Mouse (Mus musculus) neural tube, embryonic 15.5 days (tissue): ENCODE data around the gene Rbms3. TPM values are rescaled to one million over a fixed set of nuclear protein-coding genes. Genes with fewer than 3 reads are reported as not detected.

ENCODE experiments used
- ATAC-seq: fragments of 200-750 bp; cut with Nextera tagmentation; 2 replicates; pipeline ENCODE4 v1.8.0; 2017; ENCODE audit warnings: mild to moderate bottlenecking, moderate TSS enrichment, moderate library complexity; ENCODE audit not compliant: low FRiP score
- H3K27ac ChIP-seq: fragments of 300-500 bp; sonication (generic); replicated peaks from 2 replicates; pipeline ENCODE4 v1.5.1; 2015; ENCODE audit warnings: mild to moderate bottlenecking, inconsistent platforms
- H3K27me3 ChIP-seq: fragments of 300-500 bp; sonication (generic); replicated peaks from 2 replicates; pipeline ENCODE4 v1.6.1; 2015; ENCODE audit warnings: inconsistent platforms
- H3K36me3 ChIP-seq: fragments of 300-500 bp; sonication (generic); 2 replicates; pipeline ENCODE4 v1.6.1; 2015; ENCODE audit warnings: inconsistent platforms
- H3K4me1 ChIP-seq: fragments of 300-500 bp; sonication (generic); 2 replicates; pipeline ENCODE4 v1.6.1; 2015; ENCODE audit warnings: inconsistent platforms
- H3K4me2 ChIP-seq: fragments of 300-500 bp; sonication (generic); 2 replicates; pipeline ENCODE4 v1.6.1; 2015; ENCODE audit warnings: inconsistent platforms, mild to moderate bottlenecking, moderate library complexity
- H3K4me3 ChIP-seq: fragments of 300-500 bp; sonication (generic); replicated peaks from 2 replicates; pipeline ENCODE4 v1.5.1; 2015; ENCODE audit warnings: mild to moderate bottlenecking, inconsistent platforms
- H3K9ac ChIP-seq: fragments of 300-500 bp; sonication (generic); replicated peaks from 2 replicates; pipeline ENCODE4 v1.6.1; 2015; ENCODE audit warnings: mild to moderate bottlenecking, inconsistent platforms
- H3K9me3 ChIP-seq: fragments of 300-500 bp; sonication (generic); replicated peaks from 2 replicates; pipeline ENCODE4 v1.6.1; 2016; ENCODE audit warnings: inconsistent platforms
- WGBS: fragments of 180-500 bp; shearing (Covaris S2); methylation state at CpG from one replicate; pipeline ENCODE4 v1.1.7; 2015; ENCODE audit warnings: mixed read lengths; 5-methylcytosine and 5-hydroxymethylcytosine counted together
- polyA plus RNA-seq: library from polyadenylated mRNA; unstranded; fragments of >200 nt; fragmentation: Nextera tagmentation; extraction: Ambion mirVana; gene quantifications from 2 replicates; pipeline ENCODE4 v1.2.1, GENCODE M21; 2015

The Rbms3 gene
- polyA plus RNA-seq, 1 experiment from 2014 or later, result 83.4 TPM

DNA sequence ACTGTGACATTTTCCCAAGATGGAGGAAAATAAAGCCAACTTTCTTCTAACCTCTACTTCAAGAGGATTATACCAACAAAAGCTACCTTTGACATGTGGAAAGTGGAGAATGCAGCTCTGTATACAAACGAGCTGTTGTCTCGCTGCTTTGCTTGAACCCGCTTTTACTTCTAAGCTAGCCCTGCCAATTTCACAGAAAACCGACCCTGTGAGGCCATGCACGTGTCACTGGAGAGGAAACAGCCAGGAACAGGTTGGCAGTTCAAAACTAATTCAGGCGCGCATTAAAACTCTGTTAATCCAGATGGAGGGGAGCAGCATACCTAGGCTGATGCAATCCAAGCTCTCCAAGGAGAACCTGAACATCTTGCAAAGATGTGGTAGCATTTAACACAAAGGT is 796.0 kb downstream of the Rbms3 start:
- Histone ChIP-seq H3K4me1 (peaks cover 9% of the 10 kb centered on the region), H3K27ac (no peak overlapping the region), H3K9ac (no peak overlapping the region), H3K9me3 (no peaks in the 10 kb centered on the region), H3K4me3 (no peak overlapping the region), H3K4me2 (no peak overlapping the region), H3K36me3 (no peaks in the 10 kb centered on the region), H3K27me3 (no peaks in the 10 kb centered on the region)
- WGBS, result 76% methylated on average over 7 of the region's 7 CpGs
- ATAC-seq, result no peak

DNA sequence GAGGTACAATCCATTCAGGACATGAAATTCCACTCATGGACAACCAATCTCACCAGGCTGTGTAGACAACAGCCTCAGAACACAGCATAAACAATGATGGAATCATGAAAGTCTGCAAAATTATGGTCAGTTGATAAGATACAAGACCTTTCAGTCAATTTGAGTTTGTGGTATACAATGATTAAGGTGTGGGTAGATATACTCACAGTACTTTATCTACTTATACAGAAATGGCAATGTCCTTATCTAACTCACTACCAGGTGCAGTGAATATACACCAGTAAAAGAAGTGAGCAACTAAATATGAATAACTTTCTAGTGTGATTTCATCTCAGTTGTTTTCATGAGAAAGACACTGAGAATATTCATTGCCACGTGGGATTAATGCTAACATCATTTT is 796.9 kb downstream of the Rbms3 start:
- H3K36me3 ChIP-seq, result no peaks in the 10 kb centered on the region
- no peaks in the 10 kb centered on the region for H3K9me3 ChIP-seq
- H3K9ac ChIP-seq, result no peak overlapping the region
- no peak overlapping the region for H3K4me2 ChIP-seq
- ATAC-seq, result no peak
- no peaks in the 10 kb centered on the region for H3K27me3 ChIP-seq
- no peak overlapping the region for H3K4me3 ChIP-seq
- no peak overlapping the region for H3K27ac ChIP-seq
- H3K4me1 ChIP-seq, result peaks cover 9% of the 10 kb centered on the region
- 63% methylated on average over 1 of the region's 1 CpGs for WGBS

DNA sequence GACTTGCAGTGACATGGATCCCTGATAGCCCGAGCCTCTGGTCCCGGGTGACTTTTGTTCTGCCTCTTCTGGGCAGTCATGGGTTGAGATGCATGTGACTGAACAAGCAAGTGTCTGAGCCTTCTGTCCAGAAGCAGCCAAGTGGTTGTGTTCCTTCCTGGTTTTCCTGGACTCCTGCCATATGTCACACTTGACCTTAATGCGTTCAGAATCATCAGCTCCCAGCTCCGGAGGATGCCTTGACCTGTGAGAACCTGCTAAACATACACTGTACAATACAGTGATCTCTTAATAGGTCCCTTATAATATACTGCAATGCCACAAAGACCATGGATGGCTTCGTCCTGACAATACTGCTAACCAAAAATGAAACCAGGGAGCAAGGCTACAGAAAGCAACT is 798.3 kb downstream of the Rbms3 start:
- Histone ChIP-seq H3K4me1 (peaks cover 8% of the 10 kb centered on the region), H3K27ac (no peak overlapping the region), H3K27me3 (no peaks in the 10 kb centered on the region), H3K4me2 (no peak overlapping the region), H3K9ac (no peak overlapping the region), H3K36me3 (no peaks in the 10 kb centered on the region), H3K4me3 (no peak overlapping the region), H3K9me3 (no peaks in the 10 kb centered on the region)
- WGBS, result 90% methylated on average over 5 of the region's 5 CpGs
- ATAC-seq, result no peak

DNA sequence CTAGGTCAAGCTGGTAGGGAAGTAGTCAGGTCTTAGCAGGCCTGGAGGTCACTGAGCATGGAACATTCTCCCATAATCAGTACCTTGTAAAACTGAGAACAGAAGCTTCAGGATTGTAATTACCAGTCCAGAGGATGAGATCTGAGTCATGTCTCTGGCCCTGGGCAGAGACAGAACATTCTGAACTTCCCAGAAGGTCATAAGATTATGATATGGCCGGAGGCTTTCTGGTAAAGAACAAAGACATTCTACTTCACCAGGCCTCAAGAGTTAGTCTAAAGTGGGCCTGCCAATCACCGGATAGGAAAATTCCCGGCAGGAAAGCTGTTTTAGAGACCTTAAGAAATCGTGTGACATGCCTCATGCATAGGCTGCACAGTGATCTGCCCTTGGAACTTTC is 799.8 kb downstream of the Rbms3 start:
- Histone ChIP-seq H3K4me2 (no peak overlapping the region), H3K4me3 (no peak overlapping the region), H3K4me1 (peaks cover 3% of the 10 kb centered on the region; the same call in 1 of the 2 replicates), H3K27me3 (no peaks in the 10 kb centered on the region), H3K9me3 (no peaks in the 10 kb centered on the region), H3K27ac (no peak overlapping the region), H3K9ac (no peak overlapping the region), H3K36me3 (no peaks in the 10 kb centered on the region)
- ATAC-seq, result no peak
- 88% methylated on average over 4 of the region's 4 CpGs for WGBS

DNA sequence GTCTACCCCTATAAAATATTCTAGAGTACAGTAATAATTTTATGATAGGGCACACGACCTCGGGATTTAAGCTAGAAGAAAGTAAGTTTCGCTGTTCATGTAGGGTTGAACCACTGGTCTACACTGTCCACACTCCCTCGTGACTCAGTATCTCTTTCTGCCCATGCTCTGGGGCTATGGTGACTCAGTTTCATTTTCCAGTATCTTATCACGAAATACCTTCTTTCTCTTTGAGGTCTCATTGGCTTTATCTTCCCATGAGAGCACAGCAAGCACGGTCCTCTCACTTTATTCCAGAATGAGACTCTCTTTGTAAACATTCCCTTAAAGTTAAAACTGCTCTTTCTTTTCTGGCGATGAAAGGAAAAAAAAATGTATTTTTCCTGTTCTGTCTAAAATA is 808.1 kb downstream of the Rbms3 start:
- no peaks in the 10 kb centered on the region for H3K27me3 ChIP-seq
- ATAC-seq, result no peak
- H3K36me3 ChIP-seq, result no peaks in the 10 kb centered on the region
- no peak overlapping the region for H3K4me2 ChIP-seq
- H3K9ac ChIP-seq, result no peak overlapping the region
- no peaks in the 10 kb centered on the region for H3K4me1 ChIP-seq
- no peaks in the 10 kb centered on the region for H3K9me3 ChIP-seq
- WGBS, result 94% methylated on average over 7 of the region's 7 CpGs
- no peak overlapping the region for H3K4me3 ChIP-seq
- H3K27ac ChIP-seq, result no peak overlapping the region

DNA sequence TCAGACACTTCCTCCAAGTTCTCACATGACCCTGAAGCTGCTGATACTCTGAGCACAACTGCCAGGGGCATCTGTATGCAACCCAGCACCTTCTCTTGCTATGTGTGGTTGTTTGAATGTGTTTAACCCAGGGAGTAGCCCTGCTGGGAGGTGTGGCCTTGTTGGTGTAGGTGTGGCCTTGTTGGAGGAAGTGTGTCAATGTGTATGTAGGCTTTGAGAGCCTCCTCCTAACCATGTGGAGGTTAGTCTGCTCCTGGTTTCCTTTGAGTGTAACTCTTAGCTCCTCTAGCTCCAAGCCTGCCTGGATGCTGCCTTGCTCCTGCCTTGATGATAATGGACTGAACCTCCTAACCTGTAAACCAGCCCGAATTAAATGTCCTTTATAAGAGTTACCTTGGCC is 812.5 kb downstream of the Rbms3 start:
- ATAC-seq, result no peak
- Histone ChIP-seq H3K27ac (no peak overlapping the region), H3K36me3 (no peaks in the 10 kb centered on the region), H3K9ac (no peak overlapping the region), H3K4me3 (no peak overlapping the region), H3K9me3 (no peaks in the 10 kb centered on the region), H3K4me1 (peaks cover 6% of the 10 kb centered on the region; the same call in 1 of the 2 replicates), H3K27me3 (no peaks in the 10 kb centered on the region), H3K4me2 (no peak overlapping the region)
- 91% methylated on average over 1 of the region's 1 CpGs for WGBS

DNA sequence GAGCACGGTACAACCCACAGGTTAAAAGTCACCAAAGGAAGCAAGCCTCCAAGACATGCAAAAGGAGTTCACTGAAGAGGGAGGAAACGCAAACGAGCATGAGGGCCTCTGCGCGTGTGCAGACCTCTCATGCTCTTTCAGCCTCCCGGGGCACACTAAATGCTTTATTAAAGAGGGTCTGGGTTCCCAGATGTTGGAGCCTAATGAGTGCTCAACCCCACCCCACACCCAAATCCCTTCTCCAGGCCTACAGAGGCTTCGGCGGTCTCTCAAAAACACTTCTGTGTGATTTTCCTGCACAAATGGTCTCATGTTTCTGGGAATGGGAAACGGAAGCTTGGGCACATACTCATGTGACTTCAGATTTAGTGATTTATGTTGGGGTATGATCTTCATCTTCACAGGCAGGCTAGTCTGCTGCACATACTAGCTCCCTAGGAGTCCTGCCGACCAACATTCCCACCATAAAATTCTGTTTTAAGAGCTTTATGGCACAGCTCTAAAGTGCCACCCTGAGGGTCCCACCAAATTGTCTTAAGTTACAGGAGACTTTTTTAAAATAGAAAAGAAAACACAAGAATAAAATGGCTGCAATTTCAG is 815.1 kb downstream of the Rbms3 start:
- Histone ChIP-seq H3K4me3 (no peak overlapping the region), H3K4me1 (peaks cover 6% of the 10 kb centered on the region; the same call in 1 of the 2 replicates), H3K4me2 (no peak overlapping the region), H3K9me3 (no peaks in the 10 kb centered on the region), H3K36me3 (no peaks in the 10 kb centered on the region), H3K27ac (no peak overlapping the region), H3K9ac (no peak overlapping the region), H3K27me3 (no peaks in the 10 kb centered on the region)
- WGBS, result 31% methylated on average over 10 of the region's 10 CpGs
- ATAC-seq, result no peak

DNA sequence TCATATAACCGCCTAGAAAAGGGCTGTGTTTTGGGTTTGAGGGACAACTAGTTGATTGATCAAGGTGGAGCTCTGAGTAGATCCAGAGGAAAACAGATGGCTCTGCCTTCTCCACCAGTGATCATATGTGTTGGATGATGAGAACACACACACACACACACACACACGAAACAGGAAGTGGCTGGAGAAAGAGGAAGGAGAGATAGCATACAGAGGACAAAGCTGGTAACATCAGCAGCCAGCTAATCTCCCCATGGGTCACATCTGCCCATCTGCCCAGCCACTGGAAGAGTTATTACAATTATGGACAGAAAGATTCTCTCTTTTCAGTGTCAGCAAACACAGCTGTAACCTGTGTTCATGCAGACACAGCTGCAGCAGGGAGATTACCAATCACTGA is 816.3 kb downstream of the Rbms3 start:
- ATAC-seq, result no peak
- Histone ChIP-seq H3K9ac (no peak overlapping the region), H3K27ac (peak overlapping the region; percentile 60), H3K36me3 (no peaks in the 10 kb centered on the region), H3K4me3 (no peak overlapping the region), H3K27me3 (no peaks in the 10 kb centered on the region), H3K4me1 (peaks cover 13% of the 10 kb centered on the region), H3K4me2 (no peak overlapping the region), H3K9me3 (no peaks in the 10 kb centered on the region)
- WGBS, result 69% methylated on average over 2 of the region's 2 CpGs

DNA sequence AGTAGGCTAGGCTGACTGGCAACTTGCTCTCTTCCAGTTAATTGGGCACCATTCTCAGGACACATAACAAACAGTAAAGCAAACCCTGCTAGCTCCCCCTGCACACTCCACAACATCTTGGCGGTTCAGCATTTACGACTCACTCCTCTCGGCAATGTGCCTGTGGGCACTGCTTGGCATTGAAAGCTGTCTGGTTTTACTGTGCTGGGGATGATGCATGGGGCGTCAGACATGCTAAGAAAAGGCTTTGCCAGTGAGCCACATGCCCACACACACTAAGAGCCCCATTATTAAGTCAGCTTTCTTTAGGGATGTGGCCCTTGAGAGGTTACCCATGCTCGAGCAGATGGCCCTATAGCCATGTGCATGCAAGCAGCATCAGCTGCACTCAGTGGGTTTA is 820.5 kb downstream of the Rbms3 start:
- Histone ChIP-seq H3K9ac (no peak overlapping the region), H3K27ac (0 out of 2 replicates have a peak overlapping the region, but pooled peaks have one; percentile 38), H3K36me3 (no peaks in the 10 kb centered on the region), H3K4me2 (no peak overlapping the region), H3K9me3 (no peaks in the 10 kb centered on the region), H3K4me1 (peaks cover 24% of the 10 kb centered on the region), H3K27me3 (no peaks in the 10 kb centered on the region), H3K4me3 (no peak overlapping the region)
- WGBS, result 36% methylated on average over 5 of the region's 5 CpGs
- peak; percentile 50 for ATAC-seq

DNA sequence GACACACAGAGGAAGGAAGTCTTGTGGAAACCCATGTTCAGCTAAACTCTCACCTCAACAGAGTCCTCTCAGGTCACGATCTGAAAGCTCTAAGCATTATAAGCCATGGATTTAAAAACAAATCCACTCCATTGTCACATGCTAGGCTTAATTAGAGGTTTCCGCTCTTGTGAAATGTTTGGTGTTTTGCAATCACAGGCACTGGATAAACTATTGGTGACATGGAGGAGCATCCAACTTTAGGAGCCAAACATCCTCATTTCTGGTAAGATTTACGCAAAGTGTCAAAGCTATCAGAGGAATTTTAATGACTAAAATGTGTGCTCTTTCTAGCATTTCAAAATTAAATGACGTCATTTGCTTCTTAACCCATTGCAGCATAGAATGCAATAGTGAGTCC is 821.3 kb downstream of the Rbms3 start:
- Histone ChIP-seq H3K4me3 (no peak overlapping the region), H3K27ac (no peak overlapping the region), H3K9me3 (no peaks in the 10 kb centered on the region), H3K9ac (no peak overlapping the region), H3K27me3 (no peaks in the 10 kb centered on the region), H3K4me2 (no peak overlapping the region), H3K36me3 (no peaks in the 10 kb centered on the region), H3K4me1 (peaks cover 24% of the 10 kb centered on the region)
- 76% methylated on average over 4 of the region's 4 CpGs for WGBS
- ATAC-seq, result no peak

DNA sequence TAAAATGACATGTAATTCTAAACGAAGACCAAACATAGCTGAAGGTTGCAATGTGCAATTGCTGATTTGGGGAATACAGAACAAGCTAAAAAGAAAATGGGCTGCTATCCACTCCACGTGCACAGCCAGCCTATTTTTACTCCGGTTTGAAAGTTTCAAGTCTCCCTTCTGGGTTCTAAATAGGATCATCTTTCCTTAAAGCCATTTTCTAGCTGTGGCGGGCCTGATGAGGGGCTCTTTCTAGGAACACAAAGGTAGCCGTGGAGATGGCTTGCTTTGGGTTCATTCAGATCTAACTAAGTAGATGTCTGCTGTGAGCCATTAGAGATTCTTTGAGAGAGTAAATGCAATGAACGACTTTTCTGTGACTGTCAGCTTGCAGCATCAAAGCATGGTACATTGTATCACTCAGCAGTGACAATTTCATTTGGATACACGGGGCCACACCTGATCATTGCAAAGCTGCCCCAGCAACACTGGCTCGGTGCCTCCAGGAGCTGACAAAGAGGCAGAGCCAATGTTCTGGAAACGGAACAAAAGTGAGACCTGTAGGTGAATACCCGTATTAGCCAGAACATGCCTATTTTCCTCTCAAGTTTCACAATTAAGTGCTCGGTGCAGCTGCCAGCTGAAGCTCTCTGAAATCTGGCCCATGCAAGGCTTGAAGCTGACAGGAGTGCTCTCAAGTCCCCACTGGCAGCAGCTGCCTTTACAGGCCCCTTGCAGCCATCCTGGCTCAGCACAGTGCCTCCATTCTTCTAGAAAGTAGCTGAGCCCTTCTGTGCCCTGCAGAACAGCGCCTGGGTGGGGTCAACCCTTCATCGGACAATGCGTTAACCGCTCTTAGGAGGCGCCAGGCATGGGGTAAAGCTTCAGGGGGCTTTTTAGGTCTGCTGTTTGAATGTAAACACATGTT is 822.3 kb downstream of the Rbms3 start:
- Histone ChIP-seq H3K36me3 (no peaks in the 10 kb centered on the region), H3K4me1 (peaks cover 27% of the 10 kb centered on the region), H3K27me3 (no peaks in the 10 kb centered on the region), H3K27ac (peak overlapping the region; percentile 64), H3K4me3 (no peak overlapping the region), H3K4me2 (peak overlapping the region; percentile 11; the same call in 1 of the 2 replicates), H3K9me3 (no peaks in the 10 kb centered on the region), H3K9ac (no peak overlapping the region)
- WGBS, result 13% methylated on average over 16 of the region's 16 CpGs
- peak; percentile 42; the same call in 1 of the 2 replicates for ATAC-seq

DNA sequence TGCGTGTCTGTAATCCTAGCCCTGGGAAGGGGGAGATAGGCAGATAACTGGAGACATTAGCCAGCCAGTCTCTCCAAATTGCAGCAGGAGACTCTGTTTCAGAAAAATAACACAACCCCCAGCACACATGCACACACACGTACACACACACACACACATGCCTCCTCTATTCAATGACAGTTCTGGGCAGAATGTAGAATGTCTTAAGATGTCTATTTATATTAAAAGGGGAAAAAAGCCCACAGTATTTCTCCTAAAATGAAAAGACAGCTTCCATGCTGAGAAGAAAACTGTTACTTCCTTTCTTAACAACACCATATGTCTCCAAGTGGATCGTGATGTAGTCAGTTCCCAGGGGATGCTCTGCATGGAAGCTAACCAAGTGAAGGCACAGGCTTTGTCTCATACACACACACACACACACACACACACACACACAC is 826.4 kb downstream of the Rbms3 start:
- Histone ChIP-seq H3K4me2 (no peak overlapping the region), H3K36me3 (no peaks in the 10 kb centered on the region), H3K9me3 (no peaks in the 10 kb centered on the region), H3K4me3 (no peak overlapping the region), H3K27ac (0 out of 2 replicates have a peak overlapping the region, but pooled peaks have one; percentile 25), H3K4me1 (peaks cover 19% of the 10 kb centered on the region), H3K9ac (no peak overlapping the region), H3K27me3 (no peaks in the 10 kb centered on the region)
- ATAC-seq, result no peak
- WGBS, result 58% methylated on average over 3 of the region's 3 CpGs
